Mouse (Mus musculus): ENCODE measurements around the gene Pdzrn3.

Pdzrn3 gene

GRCm38 (mm10) chr6:101372982-101373381 lies 4.7 kb downstream of the Pdzrn3 start:
- in situ Hi-C loops (cut with MboI; ENCODE audit: unreplicated experiment in 2 of 2): no loop called here

GRCm38 (mm10) chr6:101366809-101367602 lies 10.7 kb downstream of the Pdzrn3 start:
- in situ Hi-C loops (cut with MboI; ENCODE audit: unreplicated experiment in 2 of 2): no loop called here

GRCm38 (mm10) chr6:101365795-101366194 lies 11.9 kb downstream of the Pdzrn3 start:
- in situ Hi-C loops (cut with MboI; ENCODE audit: unreplicated experiment in 2 of 2): no loop called here

- in situ Hi-C loops (cut with MboI; ENCODE audit: unreplicated experiment in 2 of 2): no loop called here
Measured at GRCm38 (mm10) chr6:101363904-101364303, 13.8 kb downstream of the Pdzrn3 start.

GRCm38 (mm10) chr6:101362728-101363127 lies 15.0 kb downstream of the Pdzrn3 start:
- in situ Hi-C loops (cut with MboI; ENCODE audit: unreplicated experiment in 2 of 2): no loop called here

GRCm38 (mm10) chr6:101362268-101362667 lies 15.4 kb downstream of the Pdzrn3 start:
- in situ Hi-C loops (cut with MboI; ENCODE audit: unreplicated experiment in 2 of 2): no loop called here

- in situ Hi-C loops (cut with MboI; ENCODE audit: unreplicated experiment in 2 of 2): no loop called here
Measured at GRCm38 (mm10) chr6:101360211-101360737, 17.4 kb downstream of the Pdzrn3 start.

GRCm38 (mm10) chr6:101359646-101360045 lies 18.1 kb downstream of the Pdzrn3 start:
- in situ Hi-C loops (cut with MboI; ENCODE audit: unreplicated experiment in 2 of 2): no loop called here

GRCm38 (mm10) chr6:101354887-101355286 lies 22.8 kb downstream of the Pdzrn3 start:
- in situ Hi-C loops (cut with MboI; ENCODE audit: unreplicated experiment in 2 of 2): no loop called here

- in situ Hi-C loops (cut with MboI; ENCODE audit: unreplicated experiment in 2 of 2): no loop called here
Measured at GRCm38 (mm10) chr6:101354230-101354881, 23.3 kb downstream of the Pdzrn3 start.

GRCm38 (mm10) chr6:101353701-101354100 lies 24.0 kb downstream of the Pdzrn3 start:
- in situ Hi-C loops (cut with MboI; ENCODE audit: unreplicated experiment in 2 of 2): no loop called here

- in situ Hi-C loops (cut with MboI; ENCODE audit: unreplicated experiment in 2 of 2): no loop called here
Measured at GRCm38 (mm10) chr6:101352626-101353025, 25.1 kb downstream of the Pdzrn3 start.

GRCm38 (mm10) chr6:101351100-101351499 lies 26.6 kb downstream of the Pdzrn3 start:
- in situ Hi-C loops (cut with MboI; ENCODE audit: unreplicated experiment in 2 of 2): no loop called here

GRCm38 (mm10) chr6:101350414-101350973 lies 27.2 kb downstream of the Pdzrn3 start:
- in situ Hi-C loops (cut with MboI; ENCODE audit: unreplicated experiment in 2 of 2): no loop called here

GRCm38 (mm10) chr6:101348496-101348895 lies 29.2 kb downstream of the Pdzrn3 start:
- in situ Hi-C loops (cut with MboI; ENCODE audit: unreplicated experiment in 2 of 2): no loop called here

GRCm38 (mm10) chr6:101340051-101340450 lies 37.6 kb downstream of the Pdzrn3 start:
- in situ Hi-C loops (cut with MboI; ENCODE audit: unreplicated experiment in 2 of 2): no loop called here

GRCm38 (mm10) chr6:101337842-101338528 lies 39.7 kb downstream of the Pdzrn3 start:
- in situ Hi-C loops (cut with MboI; ENCODE audit: unreplicated experiment in 2 of 2): no loop called here

GRCm38 (mm10) chr6:101336660-101337059 lies 41.0 kb downstream of the Pdzrn3 start:
- in situ Hi-C loops (cut with MboI; ENCODE audit: unreplicated experiment in 2 of 2): no loop called here

GRCm38 (mm10) chr6:101335744-101336143 lies 42.0 kb downstream of the Pdzrn3 start:
- in situ Hi-C loops (cut with MboI; ENCODE audit: unreplicated experiment in 2 of 2): no loop called here

GRCm38 (mm10) chr6:101334495-101334894 lies 43.2 kb downstream of the Pdzrn3 start:
- in situ Hi-C loops (cut with MboI; ENCODE audit: unreplicated experiment in 2 of 2): no loop called here

- in situ Hi-C loops (cut with MboI; ENCODE audit: unreplicated experiment in 2 of 2): no loop called here
Measured at GRCm38 (mm10) chr6:101330392-101330791, 47.3 kb downstream of the Pdzrn3 start.
